Mouse (Mus musculus) yolk sac, embryonic 10.5 days (tissue): ENCODE measurements around the gene Mknk2.

Source experiments
- DNase-seq: peaks from one replicate; pipeline ENCODE4 v3.0.0-alpha.2; 2017; ENCODE audit warnings: low spot score

Gene Mknk2

DNA sequence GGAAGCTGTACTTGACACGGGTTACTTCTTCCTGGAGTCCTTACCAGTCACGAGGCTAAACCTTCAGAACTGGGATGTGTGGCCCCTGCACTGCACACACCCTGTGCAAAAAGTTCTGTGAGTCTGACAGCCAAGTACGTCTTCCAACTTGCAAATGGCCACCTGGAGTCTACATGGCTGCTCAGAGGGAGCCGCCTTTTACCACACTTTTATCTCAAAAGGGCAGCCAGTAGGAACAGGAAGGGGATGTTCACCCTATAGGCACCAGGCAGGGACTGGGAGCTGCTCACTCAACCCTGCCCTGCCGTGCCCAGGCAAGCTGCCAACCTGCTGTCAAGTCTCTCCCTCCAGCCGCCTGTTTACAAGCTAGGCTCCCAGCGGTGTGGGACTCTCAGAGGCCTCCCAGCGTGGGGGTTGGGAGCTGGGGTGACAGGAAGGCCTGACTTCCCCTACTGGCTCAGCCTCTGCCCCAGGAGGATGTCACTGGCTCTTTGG is at the start of gene Mknk2:
Mknk2 (minus strand) TSS at position 171 of the 495 bp plus-strand sequence.
- DNase-seq = peak; percentile 42

DNA sequence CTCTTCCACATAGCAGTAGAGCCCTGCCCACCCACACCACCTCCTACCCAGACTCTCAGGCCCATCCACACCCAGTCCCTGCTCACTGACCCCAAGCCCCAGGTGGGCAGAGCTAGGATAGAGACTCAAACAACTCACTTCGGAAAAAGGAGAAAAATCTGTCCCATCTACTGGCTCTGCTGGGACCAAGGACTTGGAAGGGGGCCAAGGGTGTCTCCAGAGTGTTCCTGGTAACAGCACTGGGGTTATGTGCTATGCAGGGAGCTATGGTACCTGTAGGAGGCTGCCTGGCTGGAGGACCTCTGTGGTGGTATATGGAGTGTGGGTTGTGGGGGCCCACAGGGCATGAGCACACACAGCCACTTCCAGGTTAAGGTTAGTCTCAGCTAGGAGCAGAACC is 39.4 kb upstream of the Mknk2 start:
- no peak for DNase-seq

DNA sequence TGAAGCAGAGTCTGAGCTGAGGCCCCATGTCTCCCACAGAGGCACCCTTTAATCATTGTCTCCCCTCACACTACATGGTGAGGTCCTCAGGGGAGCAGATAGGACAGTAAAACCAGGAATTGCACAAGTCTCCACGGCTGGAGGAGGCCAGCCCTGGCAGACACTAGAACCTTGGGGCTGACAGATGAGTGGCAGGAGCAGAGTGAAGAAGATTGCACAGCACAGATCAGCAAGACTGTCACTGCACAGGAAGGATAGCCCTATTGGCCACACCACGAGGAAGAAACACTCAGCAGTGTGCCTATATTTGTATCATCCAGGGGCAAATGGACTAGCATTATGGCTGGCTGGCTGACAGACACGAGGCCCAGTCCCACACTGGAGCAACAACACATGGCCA is 32.9 kb upstream of the Mknk2 start:
- DNase-seq = no peak

DNA sequence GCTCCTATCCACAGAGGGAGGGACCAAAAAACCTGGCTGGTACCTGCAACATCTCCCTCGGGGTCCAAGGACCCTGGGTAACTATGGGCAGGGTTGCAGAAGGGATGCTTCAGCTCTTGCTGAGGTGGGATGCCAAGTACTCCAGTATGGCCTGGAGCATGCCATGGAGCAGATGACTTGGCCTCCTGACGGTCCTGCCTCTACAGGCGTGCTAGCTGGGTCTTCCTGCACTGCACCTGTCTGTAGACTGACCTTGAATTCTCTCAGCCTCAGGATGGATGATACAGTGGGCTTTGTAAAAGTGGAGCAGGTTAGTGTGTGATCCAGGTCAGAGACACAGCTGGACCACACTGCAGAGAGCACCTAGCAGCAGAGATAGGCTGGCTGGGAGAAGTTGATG is 27.6 kb upstream of the Mknk2 start:
- DNase-seq = no peak

DNA sequence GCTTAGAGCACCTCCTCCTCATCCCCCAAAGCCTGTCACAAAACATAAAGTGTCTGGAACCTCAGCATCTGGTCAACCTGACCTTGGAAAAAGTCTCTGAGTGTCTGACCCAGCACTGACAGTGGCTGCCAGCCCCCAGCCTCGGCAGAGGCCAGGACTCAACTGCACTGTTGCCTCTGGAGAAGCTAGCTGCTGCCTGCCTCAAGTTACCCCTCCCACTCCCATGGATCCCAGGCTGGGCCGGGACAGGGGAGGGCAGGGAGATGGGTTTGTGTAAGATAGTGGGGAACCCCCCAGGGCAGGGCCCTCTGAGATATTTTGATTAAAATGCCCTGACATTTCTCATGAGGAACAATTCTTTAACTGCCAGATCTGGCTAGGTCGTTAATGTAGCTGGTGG is 27.1 kb upstream of the Mknk2 start:
- DNase-seq = no peak

DNA sequence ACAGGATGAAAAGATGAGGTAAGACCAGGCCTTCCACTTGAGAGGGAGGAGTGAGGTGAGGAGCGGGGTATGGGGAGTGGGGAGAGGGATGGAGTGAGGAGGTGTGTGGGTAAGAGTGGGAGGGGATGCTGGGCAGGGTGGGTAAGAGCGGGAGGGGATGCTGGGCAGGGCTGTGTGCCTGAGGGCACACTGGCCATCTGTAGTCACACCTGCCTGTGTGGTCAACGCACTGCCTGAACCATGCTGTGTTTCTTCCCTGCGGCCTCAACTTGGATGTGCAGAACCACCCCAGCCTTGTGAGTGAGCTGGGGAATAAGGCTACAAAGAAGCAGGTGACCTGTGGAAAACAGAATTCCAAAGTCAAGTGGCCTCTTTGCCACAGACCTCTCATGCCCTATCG is 26.5 kb upstream of the Mknk2 start:
- no peak for DNase-seq

DNA sequence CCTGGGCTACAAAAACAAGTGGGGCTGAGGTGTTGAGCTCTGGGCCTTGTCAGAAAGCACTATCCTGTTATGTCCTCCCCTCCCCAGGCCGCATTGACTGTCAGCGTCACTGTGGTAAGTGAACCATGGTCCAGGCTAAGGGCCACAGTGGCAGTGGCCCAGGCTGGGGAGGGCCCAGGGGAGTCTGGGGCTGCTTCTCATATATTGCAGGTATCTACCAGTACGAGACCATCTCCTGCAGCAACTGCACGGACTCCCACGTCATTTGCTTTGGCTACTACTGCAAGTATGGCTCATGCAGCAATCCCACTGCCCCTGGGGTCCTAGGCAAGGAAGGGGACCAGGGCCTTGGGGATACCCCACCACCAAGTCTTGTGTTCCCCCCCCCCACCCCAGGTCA is 25.7 kb upstream of the Mknk2 start:
- no peak for DNase-seq

DNA sequence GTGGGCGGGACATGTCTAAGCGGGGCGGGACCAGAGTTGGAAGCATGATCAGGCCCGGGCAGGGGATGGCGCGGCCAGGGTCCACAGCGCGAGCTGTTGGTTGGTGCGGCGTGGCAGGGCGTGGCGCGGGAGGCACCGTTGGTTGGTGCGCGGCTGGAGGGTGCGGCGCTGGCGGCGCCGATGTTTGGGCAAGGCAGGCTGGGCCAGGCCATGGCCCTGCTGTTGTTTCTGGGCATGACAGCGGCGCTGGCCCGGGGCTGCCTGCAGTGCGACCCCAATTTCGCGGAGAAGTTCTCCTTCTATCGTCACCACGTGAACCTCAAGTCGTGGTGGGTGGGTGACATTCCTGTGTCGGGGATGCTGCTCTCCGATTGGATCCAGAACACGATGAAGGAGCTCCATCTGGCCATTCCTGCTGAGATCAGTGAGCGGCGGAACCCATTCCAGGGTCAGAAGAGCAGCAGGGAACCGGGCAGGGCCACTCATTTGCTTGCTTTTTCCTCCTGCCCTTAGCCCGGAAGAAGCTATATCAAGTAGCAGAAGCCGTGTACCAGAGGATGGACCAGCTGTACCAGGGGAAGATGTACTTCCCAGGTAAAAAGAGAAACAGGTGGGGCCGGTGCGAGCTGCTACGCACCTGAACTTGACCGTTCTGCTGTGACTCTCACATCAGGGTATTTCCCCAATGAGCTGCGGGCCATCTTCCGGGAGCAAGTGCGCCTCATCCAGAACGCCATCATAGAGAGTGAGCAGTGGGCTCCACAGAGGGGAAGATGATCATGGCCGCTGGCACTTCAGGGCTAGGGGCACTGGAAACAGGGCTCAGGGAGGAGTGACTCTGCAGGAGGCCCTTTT is 24.9 kb upstream of the Mknk2 start:
- peak; percentile 96 for DNase-seq

DNA sequence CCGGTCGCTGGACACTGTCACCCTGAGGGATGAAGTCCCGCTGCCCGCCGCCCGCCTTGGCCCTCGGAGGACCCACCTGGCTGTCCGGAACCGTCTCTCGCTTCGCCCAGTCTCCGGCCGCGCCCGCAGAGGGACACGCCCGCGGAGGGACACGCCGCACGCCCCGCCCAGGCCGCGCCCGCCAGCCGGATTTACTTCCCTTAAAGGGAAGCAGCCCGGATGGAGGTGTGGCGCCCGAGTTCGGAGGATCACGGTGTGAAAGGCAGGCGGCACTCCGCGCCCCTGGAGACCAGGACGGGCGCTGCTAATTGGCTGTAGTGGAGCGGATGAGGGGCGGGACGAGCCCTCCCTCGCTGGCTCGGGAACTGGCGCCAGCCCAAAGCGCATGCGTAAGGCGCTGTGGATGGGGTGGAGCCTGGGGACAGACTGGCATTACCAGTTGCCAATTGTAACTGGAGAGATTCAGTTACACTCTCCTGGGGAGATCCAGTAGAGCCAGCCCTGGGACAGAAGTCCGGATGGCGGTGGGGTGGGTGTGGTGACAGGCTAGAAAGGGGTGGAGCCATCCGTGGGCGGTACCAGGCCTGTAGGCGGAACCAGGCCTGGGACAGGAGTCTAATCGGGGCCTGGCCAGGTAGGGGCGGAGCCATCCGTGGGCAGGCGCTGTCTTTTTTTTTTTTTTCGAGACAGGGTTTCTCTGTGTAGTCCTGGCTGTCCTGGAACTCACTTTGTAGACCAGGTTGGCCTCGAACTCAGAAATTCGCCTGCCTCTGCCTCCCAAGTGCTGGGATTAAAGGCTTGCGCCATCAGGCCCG is 24.0 kb upstream of the Mknk2 start, which contains the start of the genes Mob3a and Izumo4:
Mob3a (minus strand) TSS at position 257 of the 815 bp plus-strand sequence.
Izumo4 (plus strand) TSS at position 464 of the 815 bp plus-strand sequence.
- peak; percentile 99 for DNase-seq

DNA sequence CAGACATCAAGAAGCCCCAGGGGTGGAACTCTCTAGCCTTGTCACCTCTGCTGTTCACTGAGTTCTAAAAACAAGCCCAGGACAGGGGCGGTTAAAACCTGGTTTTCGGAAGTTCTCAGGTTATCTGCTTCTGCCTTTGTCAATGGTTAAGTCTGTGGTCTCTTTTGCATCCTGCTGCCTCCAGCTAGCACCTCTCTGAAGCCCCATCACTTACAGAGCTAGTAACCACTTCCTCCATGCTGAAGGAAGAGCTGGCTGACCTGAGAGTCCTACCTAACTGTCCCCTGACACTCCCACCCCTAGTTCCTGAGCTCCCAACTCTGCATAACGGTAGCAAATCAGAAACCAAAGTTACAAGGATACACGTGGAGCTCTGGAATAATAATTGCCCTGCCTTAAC is 22.8 kb upstream of the Mknk2 start:
- peak; percentile 18 for DNase-seq

DNA sequence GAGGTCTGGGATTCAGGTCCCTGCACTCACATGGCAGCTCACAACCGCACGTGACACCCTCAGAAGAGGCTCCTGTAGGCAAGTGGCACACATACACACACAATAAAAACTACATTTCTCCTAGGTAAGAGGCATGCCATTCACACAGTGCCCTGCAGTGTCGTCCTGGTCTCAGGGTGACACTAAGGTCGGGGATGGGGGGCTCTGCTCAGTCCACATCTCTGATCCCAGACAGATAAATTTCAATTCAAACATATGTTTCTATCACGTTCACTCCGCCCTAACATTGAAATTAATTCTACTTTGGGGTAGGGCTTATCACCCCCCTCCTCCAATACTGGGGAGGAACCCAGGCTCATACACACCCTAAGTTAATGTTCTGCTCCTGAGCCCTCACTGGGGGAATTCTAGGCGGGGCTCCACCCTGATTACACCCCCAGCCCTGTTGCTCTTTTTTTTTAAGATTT is 22.2 kb upstream of the Mknk2 start:
- no peak for DNase-seq

DNA sequence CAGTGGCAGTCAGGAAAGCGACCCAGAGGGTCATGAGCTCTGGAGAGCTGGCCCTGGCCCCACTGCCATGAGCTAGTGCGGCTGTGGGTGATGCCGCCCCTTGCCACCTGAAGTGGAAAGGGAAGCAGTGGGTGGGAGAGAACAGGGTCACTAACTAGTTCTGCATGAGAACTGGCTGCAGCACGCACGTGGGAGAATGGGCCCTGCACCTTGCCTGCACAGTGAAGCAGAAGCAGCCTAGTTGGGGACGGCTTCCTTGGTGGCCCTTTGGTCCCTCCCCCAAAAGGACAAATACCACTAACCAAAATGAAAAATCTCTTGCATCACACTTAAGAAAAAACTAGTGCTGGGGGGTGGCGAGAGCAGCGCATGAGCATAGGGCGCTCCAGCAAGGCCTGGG is 20.7 kb upstream of the Mknk2 start:
- DNase-seq = no peak

DNA sequence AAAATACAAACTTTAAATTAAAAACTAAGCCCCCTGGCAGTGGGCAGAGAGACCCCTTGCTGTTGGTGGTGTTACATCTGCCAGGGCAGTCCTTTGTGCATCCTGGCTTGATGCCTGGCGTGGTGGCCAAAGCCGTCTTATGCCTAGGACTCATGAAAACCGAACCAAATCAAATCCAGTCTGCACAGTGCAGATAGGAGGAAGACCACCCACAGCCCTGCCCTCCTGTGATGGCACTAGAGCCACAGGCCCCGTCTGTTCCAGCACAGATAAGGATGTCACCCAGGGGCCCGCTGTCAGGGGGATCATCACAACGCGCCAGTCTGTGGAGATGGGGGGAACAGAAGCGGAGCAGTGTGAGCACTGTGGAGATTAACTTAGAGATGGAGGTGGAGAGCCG is 19.9 kb upstream of the Mknk2 start:
- DNase-seq = peak; percentile 39

DNA sequence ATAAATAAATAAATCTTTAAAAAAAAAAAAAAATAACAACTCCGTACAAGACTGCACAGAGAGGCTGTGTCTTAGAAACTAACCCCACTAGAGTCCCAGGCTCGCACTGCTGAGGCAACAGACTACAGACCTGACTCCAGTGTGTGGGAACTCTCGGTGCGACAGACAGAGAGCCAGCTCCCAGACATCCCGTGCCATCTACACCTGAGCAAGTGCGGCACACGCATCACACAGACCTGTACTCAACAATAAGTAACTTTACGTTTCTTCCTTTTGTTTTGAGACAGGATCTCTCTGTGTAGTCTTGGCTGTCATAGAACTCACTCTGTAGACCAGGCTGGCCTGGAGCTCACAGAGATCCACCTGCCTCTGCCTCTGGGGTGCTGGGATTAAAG is 19.5 kb upstream of the Mknk2 start:
- DNase-seq = no peak

DNA sequence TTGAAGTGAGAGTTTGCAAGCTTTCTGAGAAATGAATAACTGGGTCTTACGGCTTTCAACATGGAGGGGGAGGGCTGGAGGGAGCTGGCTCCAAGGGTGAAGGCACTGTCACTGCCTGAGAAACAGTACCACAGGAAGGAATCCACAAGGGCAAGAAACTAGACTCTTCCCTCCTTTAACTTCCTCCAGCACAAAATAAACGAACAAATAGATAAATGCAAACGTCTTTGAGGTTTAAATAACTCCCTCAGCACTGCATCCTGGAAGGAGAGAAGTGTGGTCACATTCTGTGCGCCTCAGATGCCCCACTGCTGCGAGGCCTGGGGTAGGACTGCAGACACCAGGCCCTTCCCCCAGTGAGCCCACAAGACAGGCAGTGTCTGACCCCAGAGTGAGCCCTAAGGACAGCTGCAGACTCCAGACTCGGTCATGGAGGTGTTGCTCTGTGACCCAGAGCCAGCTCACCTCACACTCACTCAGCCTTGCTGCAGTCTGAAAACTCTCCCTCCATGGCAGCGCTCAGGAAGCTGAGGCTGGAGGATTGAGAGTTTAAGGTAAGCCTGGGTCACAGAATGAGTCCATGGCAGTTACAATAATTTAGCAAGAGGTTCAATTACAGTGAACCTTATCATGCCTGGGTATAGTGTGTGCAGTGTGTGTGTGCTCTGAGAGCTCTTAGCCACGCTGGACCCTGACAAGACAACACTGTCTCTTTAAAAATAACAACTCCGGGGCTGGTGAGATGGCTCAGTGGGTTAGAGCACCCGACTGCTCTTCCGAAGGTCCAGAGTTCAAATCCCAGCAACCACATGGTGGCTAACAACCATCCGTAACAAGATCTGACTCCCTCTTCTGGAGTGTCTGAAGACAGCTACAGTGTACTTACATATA is 18.8 kb upstream of the Mknk2 start:
- no peak for DNase-seq

DNA sequence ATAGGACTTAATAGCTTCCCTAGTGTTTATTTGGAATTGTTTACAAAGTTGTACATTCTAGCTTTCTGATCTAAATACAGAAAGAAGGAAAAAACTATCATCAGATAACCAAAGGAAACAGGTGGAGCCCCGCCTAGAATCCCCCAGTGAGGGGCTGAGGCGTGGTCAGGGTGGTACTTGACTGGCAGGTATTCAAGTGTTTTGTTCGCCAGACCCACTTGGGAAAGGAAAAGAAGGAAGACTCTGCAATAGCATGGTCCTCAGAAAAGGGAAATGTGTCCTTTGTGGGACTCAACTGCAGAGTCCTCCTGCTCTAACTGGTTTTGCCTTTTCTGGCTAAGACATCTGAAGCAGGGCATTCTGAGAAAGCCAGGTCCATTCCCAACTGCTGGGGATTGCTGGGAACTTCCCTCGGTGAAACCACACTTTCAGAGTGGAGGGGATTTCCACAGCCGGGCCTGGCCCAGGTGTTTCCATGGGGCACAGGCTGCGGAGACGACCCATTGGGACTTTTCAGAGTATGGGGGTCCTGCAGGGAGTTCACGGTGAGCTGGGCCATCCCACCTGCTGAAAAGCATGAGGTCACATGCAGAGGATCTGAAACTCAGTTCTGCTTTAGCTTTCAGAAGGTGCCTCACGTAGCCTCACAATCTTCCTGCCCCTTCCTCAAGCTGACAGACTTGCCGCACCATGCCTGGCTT is 18.0 kb upstream of the Mknk2 start:
- no peak for DNase-seq

DNA sequence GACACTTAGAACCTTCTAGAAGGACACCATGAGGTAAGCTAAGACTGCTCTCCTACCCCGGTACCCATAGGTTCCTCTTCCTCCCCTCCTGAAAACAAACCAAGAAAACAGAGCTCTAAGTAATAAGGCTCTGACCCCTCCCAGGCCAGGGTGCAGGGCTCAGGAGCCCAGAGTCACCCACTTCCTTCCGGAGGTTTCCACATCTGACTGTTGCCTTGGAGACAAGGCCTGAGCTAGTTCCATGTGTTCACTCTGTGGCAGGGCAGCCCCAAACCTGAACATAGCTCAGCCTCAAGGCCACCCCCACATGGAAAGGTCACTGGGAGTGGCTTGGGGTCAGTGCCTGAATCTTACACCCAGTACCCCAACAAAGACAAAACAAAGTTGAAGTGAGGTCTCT is 17.3 kb upstream of the Mknk2 start:
- no peak for DNase-seq

DNA sequence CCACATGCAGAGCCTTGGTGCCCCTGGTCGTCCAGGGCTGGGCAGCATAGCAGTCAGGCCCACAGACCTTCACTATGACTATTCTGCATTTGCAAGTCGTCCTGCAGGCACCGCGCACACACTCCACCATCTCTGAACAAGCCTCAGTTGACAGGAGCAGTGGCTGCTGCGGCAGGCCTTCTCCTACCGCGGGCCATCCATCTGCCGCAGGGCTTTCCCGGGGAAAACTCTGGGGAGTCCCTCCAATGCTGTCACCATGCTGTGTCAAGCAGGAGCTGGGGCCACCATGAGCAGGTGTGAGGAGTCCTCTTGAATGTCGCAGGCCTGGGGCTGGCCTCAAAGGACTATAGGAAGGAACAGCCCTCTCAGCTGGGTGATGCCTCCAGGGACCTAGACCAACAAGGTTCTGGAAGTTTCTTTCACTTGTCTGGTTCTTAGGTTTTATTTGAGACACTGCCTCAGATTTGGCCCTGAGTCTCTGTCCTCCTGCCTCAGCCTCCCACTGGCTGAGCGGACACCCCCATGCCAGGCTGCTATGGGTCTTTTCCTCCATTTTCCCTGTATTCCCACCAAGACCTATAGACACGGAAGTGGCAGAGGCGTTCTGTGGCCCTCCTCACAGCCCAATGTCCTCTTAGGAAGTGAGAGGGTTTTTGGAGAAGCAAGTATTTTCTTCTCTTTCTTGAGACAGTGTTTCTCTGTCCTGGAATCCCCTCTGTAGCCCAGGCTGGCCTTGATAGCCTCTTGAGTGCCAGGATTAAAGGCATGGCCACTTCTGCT is 16.4 kb upstream of the Mknk2 start:
- DNase-seq = no peak

DNA sequence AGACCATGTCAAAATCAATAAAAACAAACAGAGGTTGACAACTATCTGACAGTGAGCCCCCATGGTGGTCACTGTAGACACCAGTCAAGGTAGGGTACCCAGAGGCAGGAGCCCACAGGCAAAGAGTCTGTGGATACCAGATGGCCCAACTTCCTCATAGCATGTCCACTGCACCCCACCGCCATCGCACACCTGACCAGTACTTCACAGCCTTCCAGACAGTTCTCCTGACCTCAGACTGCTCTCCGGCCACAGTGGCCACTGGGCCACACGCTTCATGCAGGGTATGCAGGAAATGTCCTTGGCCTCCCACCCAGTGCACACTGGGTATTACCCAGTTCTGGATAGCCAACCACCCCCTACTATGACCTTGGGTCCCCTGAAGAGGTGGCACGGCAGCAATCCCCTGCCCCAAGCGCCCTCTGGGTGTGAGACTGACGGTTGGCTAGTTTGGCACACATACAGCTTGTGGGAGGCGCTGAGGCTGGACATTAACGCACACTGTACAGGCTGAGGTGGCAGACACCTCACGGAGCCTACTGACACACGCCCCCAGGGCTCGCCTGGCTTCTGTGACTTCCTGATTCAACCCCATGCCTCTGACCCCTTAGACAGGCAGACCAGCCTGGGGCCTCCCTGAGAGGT is 15.6 kb upstream of the Mknk2 start:
- no peak for DNase-seq
